Mouse (Mus musculus) heart, postnatal 4 days (tissue): ENCODE results near the gene Jsrp1. TPM values are rescaled to one million over a fixed set of nuclear protein-coding genes. Genes with fewer than 3 reads are reported as not detected.

Experiments
- microRNA-seq, 2 experiments: library from miRNA; unstranded; fragments of <30 nt; microRNA quantifications; one replicate each; pipeline ENCODE4 v1.2.0; 2021 to 2022
- total RNA-seq, 2 experiments: library from RNA; stranded (reverse); gene quantifications; 2 replicates each; pipeline ENCODE4 v1.2.3; 2021

The Jsrp1 gene
- total RNA-seq, 2 experiments from 2014 or later = 0.62 to 1.6 TPM

Small RNA genes within 50 kb of the gene (microRNA-seq; reads per million reads assigned to microRNA genes)
- 4.1 to 5.3 reads per million in 2 experiments for gene Mir1982

Other genes with a start within 250 kb of the Jsrp1 start
- 10 to 100 TPM in 1 of 2 experiments, 1 to 10 TPM in 1; 9.6 to 10.4 TPM for gene Klf16, start 236.2 kb downstream of the Jsrp1 start, total RNA-seq
- gene Abhd17a, start 223.2 kb downstream of the Jsrp1 start, total RNA-seq = 10 to 100 TPM; 93.6 to 95.0 TPM
- 10 to 100 TPM; 27.0 to 30.4 TPM for gene Scamp4, start 210.6 kb downstream of the Jsrp1 start, total RNA-seq
- gene Adat3, start 210.6 kb downstream of the Jsrp1 start, total RNA-seq = 1 to 10 TPM; 2.6 to 2.9 TPM
- gene Gm49322, start 207.5 kb downstream of the Jsrp1 start, total RNA-seq = 1 to 10 TPM in 1 of 2 experiments, under 1 TPM in 1; 0.79 to 1.2 TPM
- gene Csnk1g2, start 190.7 kb downstream of the Jsrp1 start, total RNA-seq = 100 to 1,000 TPM; 142 to 162 TPM
- gene Btbd2, start 156.4 kb downstream of the Jsrp1 start, total RNA-seq = 10 to 100 TPM; 42.2 to 42.4 TPM
- 100 to 1,000 TPM; 105 TPM for gene Mknk2, start 135.4 kb downstream of the Jsrp1 start, total RNA-seq
- gene Mob3a, start 111.5 kb downstream of the Jsrp1 start, total RNA-seq = 10 to 100 TPM; 12.5 to 13.0 TPM
- 1 to 10 TPM; 3.2 to 4.6 TPM for gene Izumo4, start 111.3 kb downstream of the Jsrp1 start, total RNA-seq
- 10 to 100 TPM; 47.8 to 53.8 TPM for gene Ap3d1, start 71.2 kb downstream of the Jsrp1 start, total RNA-seq
- 10 to 100 TPM; 75.6 to 76.8 TPM for gene Dot1l, start 58.3 kb downstream of the Jsrp1 start, total RNA-seq
- gene Sf3a2, start 15.3 kb downstream of the Jsrp1 start, total RNA-seq = 10 to 100 TPM; 46.0 to 51.7 TPM
- 10 to 100 TPM; 36.2 to 37.1 TPM for gene Plekhj1, start 14.9 kb downstream of the Jsrp1 start, total RNA-seq
- 1 to 10 TPM in 1 of 2 experiments, under 1 TPM in 1; 0.61 to 1.0 TPM for gene Amh, start 8.3 kb downstream of the Jsrp1 start, total RNA-seq
- gene Oaz1, start 13.2 kb upstream of the Jsrp1 start, total RNA-seq = 1,000 to 10,000 TPM; 1,002 to 1,049 TPM
- gene Lingo3, start 30.5 kb upstream of the Jsrp1 start, total RNA-seq = 1 to 10 TPM; 1.8 to 2.5 TPM
- gene Lsm7, start 41.7 kb upstream of the Jsrp1 start, total RNA-seq = 10 to 100 TPM; 29.9 to 35.0 TPM
- 10 to 100 TPM; 23.4 to 24.8 TPM for gene Sppl2b, start 41.8 kb upstream of the Jsrp1 start, total RNA-seq
- gene Tmprss9, start 58.4 kb upstream of the Jsrp1 start, total RNA-seq = not detected
- gene Timm13, start 87.5 kb upstream of the Jsrp1 start, total RNA-seq = 100 to 1,000 TPM; 162 to 169 TPM
- 10 to 100 TPM; 15.5 to 17.2 TPM for gene Lmnb2, start 104.7 kb upstream of the Jsrp1 start, total RNA-seq
- gene Gadd45b, start 116.6 kb upstream of the Jsrp1 start, total RNA-seq = 1 to 10 TPM; 6.4 to 9.5 TPM
- gene Gng7, start 201.4 kb upstream of the Jsrp1 start, total RNA-seq = under 1 TPM; 0.38 to 0.47 TPM
- not detected for gene Diras1, start 212.2 kb upstream of the Jsrp1 start, total RNA-seq
- gene Slc39a3, start 223.9 kb upstream of the Jsrp1 start, total RNA-seq = 1 to 10 TPM; 7.6 to 7.8 TPM
- gene Sgta, start 246.7 kb upstream of the Jsrp1 start, total RNA-seq = 100 to 1,000 TPM; 102 to 103 TPM